Mouse (Mus musculus) fat pad, adult 2 months (tissue): ENCODE results near the gene Snd1.

Experiments
- DNase-seq: peaks from one replicate; pipeline ENCODE4 v3.0.0-alpha.2; 2011; ENCODE audit warnings: low read depth, low spot score; ENCODE audit errors: extremely low read depth

Gene Snd1

GRCm38 (mm10) chr6:28831011-28831853, 356.3 kb downstream of the Snd1 start, which contains the start of gene Lrrc4:
TSS of gene Lrrc4 (minus strand) at chr6:28831747.
- no peak for DNase-seq

- DNase-seq: no peak
Measured at GRCm38 (mm10) chr6:28831854-28832750, 357.2 kb downstream of the Snd1 start.

DNA sequence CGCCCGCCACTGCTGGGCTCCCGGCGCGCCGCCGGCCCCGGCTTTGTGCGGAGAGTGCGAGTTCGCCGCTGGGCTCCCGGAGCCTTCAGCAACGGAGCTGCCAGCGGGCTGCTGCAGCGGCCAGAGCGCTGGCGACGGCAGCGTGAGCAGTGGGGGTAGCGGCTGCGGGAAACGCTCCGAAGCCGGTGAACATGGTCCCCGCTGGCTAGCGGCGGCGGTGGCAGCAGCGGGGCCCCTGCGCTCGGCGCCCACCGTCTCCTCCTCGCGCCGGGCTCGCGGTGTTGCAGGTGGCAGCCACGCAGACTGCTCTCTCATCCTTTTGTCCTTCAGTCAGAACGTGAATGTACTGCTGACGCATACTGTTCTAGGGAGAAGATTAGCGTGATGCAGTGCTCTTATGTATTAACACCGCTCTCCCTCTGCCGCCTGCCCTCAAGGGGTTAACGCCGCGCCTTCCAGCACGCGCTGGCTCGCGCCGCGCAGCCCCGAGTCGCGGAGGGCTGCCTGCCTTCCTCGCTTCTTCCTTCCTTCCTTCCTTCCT, 357.9 kb downstream of the Snd1 start:
- DNase-seq: no peak

GRCm38 (mm10) chr6:28833380-28833822, 358.5 kb downstream of the Snd1 start:
- no peak for DNase-seq

DNA sequence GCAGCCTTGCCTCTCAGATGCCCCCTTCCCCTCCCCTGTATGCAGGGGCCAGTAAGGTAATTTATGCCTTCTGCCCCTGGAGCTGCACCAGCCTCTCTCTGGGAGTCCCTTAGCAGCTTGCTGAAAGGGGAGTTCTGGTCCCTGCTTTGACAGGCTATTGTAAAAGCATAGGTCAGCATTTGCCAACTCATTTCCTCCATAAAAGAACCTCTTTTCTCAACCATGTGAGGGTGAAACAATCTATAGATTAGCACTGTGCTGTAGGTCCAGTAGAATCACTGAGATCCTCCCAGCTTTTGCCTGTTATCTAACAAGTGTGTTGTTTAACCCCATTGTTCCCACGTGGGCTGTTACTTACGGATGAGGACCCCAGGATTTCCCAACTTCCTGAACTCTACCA, 359.1 kb downstream of the Snd1 start:
- no peak for DNase-seq

DNA sequence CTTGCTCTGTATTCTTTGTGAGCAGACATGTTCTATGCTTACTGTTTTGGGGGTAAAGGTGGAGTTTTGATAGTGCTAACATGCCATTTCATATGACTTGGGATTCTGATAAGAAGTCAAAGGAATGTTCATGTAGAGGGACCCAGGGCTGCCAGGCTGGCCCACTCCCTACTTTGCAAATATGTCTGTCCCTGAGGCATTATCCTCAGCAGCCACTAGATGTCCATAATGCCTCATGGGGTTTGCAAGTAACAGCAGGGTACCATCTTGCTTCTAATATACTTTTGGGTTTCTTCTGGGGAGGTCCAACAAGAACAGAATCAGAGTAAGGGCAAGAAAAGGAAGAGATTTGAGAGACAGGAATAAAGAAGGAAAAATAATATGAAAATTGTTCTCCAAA, 361.7 kb downstream of the Snd1 start:
- no peak for DNase-seq

- DNase-seq: no peak
Measured at GRCm38 (mm10) chr6:28841569-28841968, 366.6 kb downstream of the Snd1 start.

DNA sequence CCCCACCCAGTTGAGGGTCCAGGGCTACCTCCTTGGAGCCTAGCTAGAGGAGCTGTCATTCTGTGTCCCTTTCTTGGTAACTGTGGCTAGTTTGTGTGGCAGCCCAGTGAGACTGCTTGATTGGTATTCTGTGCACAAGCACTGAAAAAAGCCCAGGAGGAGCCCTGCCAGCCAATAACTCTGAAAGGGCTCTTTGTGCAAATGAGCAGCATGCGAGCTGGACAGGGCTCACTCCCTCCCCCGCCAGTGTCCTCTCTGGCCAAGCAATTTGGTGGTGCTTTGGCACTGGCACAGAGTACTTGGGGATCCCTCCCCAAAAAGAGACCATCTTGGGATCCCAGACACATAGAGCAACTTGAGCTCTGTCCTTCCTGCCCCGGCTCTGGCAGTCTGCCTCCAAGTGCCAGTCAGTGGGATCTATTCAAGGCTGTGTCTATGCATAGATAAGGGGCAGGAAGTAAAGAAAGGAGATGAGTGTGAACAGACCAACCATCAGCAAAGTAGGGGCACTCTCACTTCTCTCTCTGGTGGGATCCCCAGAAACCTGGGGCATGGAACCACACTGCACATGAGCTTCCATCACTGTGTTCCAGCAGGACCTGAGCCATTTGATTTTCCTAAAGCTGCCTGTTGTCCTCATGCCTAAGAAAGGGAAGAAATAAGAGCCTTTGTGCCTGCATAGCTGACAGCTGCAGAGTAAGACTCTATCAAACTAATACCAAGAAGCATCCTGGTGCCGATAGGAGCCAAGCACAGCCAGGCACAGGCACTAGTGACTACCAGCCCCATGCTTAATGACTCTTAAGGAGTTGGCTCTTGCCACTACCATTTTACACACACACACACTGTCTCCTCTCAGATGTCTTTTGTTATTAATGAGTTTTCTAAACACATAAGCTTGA, 367.7 kb downstream of the Snd1 start:
- DNase-seq: no peak

DNA sequence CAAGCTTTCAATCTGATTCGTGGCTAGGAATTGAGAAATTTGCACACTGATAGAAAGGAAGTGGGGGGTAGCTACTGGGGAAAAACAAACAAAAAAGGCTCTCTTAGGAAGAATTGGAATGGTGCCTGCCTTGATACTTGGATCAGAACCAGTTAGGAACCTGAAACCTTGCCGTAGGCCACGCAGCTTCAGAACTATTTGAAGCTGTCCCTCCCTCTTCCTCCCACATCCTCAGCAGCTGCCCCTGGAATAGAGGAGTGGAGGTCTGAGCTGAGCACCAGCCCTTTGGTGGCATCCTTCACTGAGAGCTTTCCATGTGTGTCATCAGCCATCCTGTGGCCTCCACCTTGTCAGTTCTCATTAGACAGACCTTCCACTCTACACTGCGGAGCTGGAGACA, 370.7 kb downstream of the Snd1 start:
- no peak for DNase-seq

DNA sequence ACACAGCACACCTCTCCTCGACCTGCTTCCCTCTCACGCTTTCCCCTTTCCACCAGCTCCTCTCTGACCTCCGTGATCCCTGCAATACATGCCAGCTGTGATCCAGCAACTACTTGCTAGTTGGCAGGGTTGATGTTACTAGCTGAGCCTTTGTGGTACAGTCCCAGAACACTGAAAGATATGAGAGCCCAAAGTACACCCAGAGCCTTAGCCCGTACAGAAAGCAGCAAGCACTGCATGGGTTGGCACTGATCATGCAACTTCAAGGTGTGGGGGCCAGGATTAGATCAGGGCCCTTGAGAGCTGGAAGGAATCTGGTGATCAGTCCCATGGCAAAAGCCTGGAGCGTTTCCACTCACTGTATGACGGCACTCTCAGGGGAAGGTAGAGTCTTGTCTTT, 372.7 kb downstream of the Snd1 start:
- DNase-seq: no peak

DNA sequence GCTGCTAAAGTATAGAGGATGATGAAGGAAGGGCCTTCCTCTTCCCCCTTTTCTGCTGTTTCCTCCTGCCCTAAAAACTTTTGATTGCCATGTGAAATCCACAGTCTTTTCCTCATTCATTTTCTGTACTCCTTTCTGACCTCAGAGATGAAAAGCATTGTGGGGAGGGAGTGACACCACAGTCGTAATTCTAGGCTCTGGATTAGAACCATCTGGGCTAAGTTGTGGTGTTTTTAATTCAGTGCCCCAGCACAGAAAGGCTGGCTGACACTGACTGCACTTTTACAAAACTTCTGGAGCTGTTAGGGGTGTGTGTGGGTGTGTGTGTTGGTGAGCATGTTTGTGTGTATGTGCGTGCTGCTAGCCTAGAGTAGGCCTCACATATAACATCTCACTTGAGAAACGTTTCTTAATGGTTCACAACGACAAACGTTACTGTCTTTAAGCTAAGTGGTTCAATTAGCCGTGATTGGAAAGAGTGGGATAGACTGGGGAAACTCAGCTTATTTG, 373.4 kb downstream of the Snd1 start:
- no peak for DNase-seq

DNA sequence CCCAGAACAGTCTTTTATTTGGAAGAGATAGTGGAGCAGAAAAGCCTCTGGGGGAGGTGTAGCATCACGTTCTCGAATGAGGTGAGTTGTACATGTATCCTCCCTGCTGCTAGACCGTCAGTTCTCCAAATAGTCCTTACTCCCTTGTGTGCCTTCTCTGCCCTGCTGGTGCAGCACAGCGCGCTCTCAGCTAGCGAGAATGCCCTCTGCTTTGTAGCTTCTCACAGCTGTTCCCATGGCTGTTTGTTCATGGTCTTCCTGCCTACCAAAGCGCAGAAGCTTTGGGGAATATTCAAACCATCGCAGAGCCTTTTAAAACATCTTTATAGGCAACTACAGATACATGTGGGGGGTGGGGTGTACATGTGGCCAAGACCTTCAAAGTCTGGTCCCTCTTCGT, 374.0 kb downstream of the Snd1 start:
- no peak for DNase-seq

GRCm38 (mm10) chr6:28849317-28849716, 374.4 kb downstream of the Snd1 start:
- no peak for DNase-seq

DNA sequence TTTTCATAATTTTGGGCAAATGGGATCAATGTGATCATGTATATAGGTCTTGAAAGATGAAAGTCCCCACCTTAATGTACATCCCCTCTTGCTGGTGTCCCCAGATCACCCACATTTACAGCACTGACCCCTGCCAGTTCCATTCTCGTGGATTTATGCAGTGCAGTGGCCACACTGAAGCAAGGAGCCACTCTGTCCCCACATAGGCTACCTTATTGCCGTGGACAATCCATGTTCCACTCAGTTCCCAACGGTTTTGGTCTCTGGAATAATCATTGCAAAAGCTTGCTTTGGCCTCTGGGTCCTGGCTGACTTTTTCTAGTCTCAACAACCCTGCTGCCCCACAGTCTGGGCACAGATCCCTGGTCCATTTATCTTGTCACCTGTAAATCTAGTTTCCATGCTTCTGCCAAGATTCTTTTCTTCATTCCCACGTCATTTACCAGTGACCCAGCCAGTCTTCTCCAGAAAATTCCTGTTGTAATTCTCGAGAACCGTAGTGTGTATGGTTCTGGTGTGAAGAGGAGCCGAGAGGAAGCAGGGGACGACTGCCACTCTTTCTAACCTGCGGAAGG, 375.5 kb downstream of the Snd1 start:
- DNase-seq: peak; percentile 65

GRCm38 (mm10) chr6:28852342-28852741, 377.4 kb downstream of the Snd1 start:
- DNase-seq: no peak

DNA sequence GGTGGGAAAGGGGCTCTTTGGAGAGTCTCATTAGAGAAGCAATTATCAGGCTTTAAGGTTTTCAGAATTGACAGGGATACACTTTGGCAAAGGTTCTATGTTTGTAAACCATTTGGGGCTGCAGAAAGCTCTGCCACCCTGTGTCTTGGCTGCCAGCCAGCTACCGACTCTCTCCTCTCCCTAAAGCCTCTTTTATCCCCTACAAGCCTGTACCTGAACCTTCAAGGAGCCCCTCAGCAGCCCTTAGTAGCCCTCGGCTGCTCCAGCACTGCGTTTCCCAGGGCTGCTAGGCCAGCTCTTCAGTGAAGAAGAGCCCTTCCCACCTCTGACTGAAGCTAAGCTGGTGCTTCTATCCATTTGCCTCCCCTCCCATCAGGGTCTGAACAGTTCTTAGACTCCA, 378.2 kb downstream of the Snd1 start:
- no peak for DNase-seq

DNA sequence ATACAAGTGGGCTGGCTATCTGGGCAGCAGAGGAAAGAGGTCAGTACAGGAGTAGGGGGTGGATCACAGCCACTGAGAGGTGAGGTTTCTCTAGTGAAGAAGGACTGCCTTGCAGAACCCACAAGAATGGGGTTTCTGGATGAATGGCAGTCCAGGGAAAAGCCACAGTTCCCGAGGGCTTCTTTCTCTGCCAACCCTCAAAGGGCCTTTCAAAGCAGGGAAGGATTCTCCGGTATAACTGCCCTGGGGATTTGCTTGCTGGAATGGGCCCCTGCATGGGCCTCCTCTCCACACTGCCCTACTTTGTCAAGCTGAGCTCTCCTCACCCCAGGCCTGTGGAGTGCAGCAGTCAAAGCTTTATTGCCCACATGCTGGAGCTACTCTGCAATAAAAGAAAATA, 378.7 kb downstream of the Snd1 start:
- DNase-seq: no peak

DNA sequence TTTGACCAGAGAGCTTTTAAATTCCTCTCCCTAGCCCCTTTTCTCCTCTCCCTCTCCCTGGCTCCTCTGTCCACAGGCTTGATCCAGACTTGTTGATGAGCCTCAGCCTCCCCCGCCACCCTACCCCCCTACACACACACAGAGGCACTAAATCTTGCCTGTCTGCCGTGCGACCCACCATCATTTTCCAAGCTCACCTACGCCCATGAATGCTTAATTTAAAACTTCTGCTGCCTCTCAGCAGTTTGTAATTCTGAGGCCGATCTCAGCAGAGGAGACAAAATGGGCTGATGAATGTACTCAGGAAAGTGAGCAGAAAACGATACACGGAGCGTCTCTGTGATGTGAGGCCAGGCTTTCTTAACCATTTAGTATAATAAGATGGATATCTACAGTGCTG, 379.7 kb downstream of the Snd1 start:
- no peak for DNase-seq

GRCm38 (mm10) chr6:28855442-28855841, 380.5 kb downstream of the Snd1 start:
- DNase-seq: no peak

GRCm38 (mm10) chr6:28856789-28857188, 381.9 kb downstream of the Snd1 start:
- DNase-seq: no peak
